Mouse (Mus musculus) MEL (cell line): ENCODE data around the gene Hoxb8. TPM values are rescaled to one million over a fixed set of nuclear protein-coding genes. Genes with fewer than 3 reads are reported as not detected.

Experiments used
- DNase-seq: peaks from one replicate; pipeline ENCODE4 v3.0.0; 2011; ENCODE audit warnings: low read depth, low spot score
- H3K27ac ChIP-seq: 2 replicates; pipeline ENCODE4 v1.5.1; 2012; ENCODE audit warnings: low read depth, mild to moderate bottlenecking, control low read depth, low read length, moderate library complexity; ENCODE audit not compliant: control insufficient read depth
- H3K27me3 ChIP-seq, 2 experiments: fragments of 150-350 bp in 1 of 2; sonication (generic) in 1 of 2; 2 replicates each; pipeline ENCODE4 v1.6.1; 2012; ENCODE audit warnings: low read length in 2 of 2, mild to moderate bottlenecking in 2 of 2, improper control_type of control experiment in 1 of 2, moderate library complexity in 1 of 2; ENCODE audit not compliant: insufficient read depth in 2 of 2, control insufficient read depth in 1 of 2
- H3K36me3 ChIP-seq, 2 experiments: 2 replicates each; pipeline ENCODE4 v1.6.1; 2012 to 2014; ENCODE audit warnings: low read length in 2 of 2, improper control_type of control experiment in 1 of 2, inconsistent platforms in 1 of 2, mild to moderate bottlenecking in 1 of 2; ENCODE audit not compliant: insufficient read depth in 2 of 2, control insufficient read depth in 1 of 2
- H3K4me1 ChIP-seq, 2 experiments: fragments of 150-350 bp in 1 of 2; sonication (generic) in 1 of 2; 2 replicates each; pipeline ENCODE4 v1.6.1; 2012; ENCODE audit warnings: low read length in 2 of 2, improper control_type of control experiment in 1 of 2, mild to moderate bottlenecking in 1 of 2; ENCODE audit not compliant: insufficient read depth in 2 of 2, control insufficient read depth in 1 of 2
- H3K4me3 ChIP-seq, 2 experiments: fragments of 150-350 bp in 1 of 2; sonication (generic) in 1 of 2; 2 replicates each; pipeline ENCODE4 v1.5.1; 2012; ENCODE audit warnings: low read depth in 2 of 2, low read length in 2 of 2, mild to moderate bottlenecking in 2 of 2, moderate library complexity in 2 of 2, control low read depth in 1 of 2, improper control_type of control experiment in 1 of 2; ENCODE audit not compliant: control insufficient read depth in 1 of 2, insufficient read depth in 1 of 2
- H3K79me2 ChIP-seq: 2 replicates; pipeline ENCODE4 v1.6.1; 2012; ENCODE audit warnings: mild to moderate bottlenecking, low read length, moderate library complexity; ENCODE audit not compliant: control insufficient read depth, poor library complexity, insufficient read depth
- H3K9ac ChIP-seq: 2 replicates; pipeline ENCODE4 v1.6.1; 2012; ENCODE audit warnings: low read depth, mild to moderate bottlenecking, control low read depth, low read length, moderate library complexity; ENCODE audit not compliant: control insufficient read depth, poor library complexity, severe bottlenecking
- H3K9me3 ChIP-seq: fragments of 150-350 bp; sonication (generic); replicated peaks from 2 replicates; pipeline ENCODE4 v1.6.1; 2012; ENCODE audit warnings: mild to moderate bottlenecking, low read length, improper control_type of control experiment, moderate library complexity; ENCODE audit not compliant: insufficient read depth
- BHLHE40 ChIP-seq: IDR thresholded peaks from 2 replicates; pipeline ENCODE4 v1.6.1; 2012; ENCODE audit warnings: low read depth, mild to moderate bottlenecking, inconsistent platforms, low read length, improper control_type of control experiment, borderline replicate concordance
- CHD1 ChIP-seq: IDR thresholded peaks from 2 replicates; pipeline ENCODE4 v1.6.1; 2012; ENCODE audit warnings: low read depth, mild to moderate bottlenecking, inconsistent platforms, low read length, improper control_type of control experiment
- CTCF ChIP-seq, 3 experiments: IDR thresholded peaks in 2 of 3; conservative IDR thresholded peaks in 1 of 3; 2 replicates each; pipeline ENCODE4 v1.5.1; 2011 to 2012; ENCODE audit warnings: low read length in 3 of 3, low read depth in 2 of 3, mild to moderate bottlenecking in 2 of 3, improper control_type of control experiment in 1 of 3, inconsistent platforms in 1 of 3, mixed read lengths in 1 of 3, moderate library complexity in 1 of 3; ENCODE audit not compliant: control insufficient read depth in 1 of 3, insufficient read depth in 1 of 3, poor library complexity in 1 of 3, severe bottlenecking in 1 of 3
- E2F4 ChIP-seq: IDR thresholded peaks from 2 replicates; pipeline ENCODE4 v1.6.1; 2011; ENCODE audit warnings: low read depth, low read length, improper control_type of control experiment, borderline replicate concordance
- ETS1 ChIP-seq: IDR thresholded peaks from 2 replicates; pipeline ENCODE4 v1.6.1; 2012; ENCODE audit warnings: low read depth, mild to moderate bottlenecking, inconsistent platforms, low read length, improper control_type of control experiment, moderate library complexity
- MAFK ChIP-seq: IDR thresholded peaks from 2 replicates; pipeline ENCODE4 v1.6.1; 2011; ENCODE audit warnings: low read depth, mild to moderate bottlenecking, low read length, improper control_type of control experiment, borderline replicate concordance
- MEF2A ChIP-seq: IDR thresholded peaks from 2 replicates; pipeline ENCODE4 v1.6.1; 2014; ENCODE audit warnings: low read depth, mild to moderate bottlenecking, inconsistent platforms, low read length, improper control_type of control experiment; ENCODE audit not compliant: poor library complexity, insufficient replicate concordance, severe bottlenecking; ENCODE audit errors: extremely low read depth
- MYC ChIP-seq: IDR thresholded peaks from 2 replicates; pipeline ENCODE4 v1.6.1; 2011; ENCODE audit warnings: low read depth, mild to moderate bottlenecking, low read length, improper control_type of control experiment, moderate library complexity
- NELFE ChIP-seq: IDR thresholded peaks from 2 replicates; pipeline ENCODE4 v1.6.1; 2011; ENCODE audit warnings: low read depth, low read length, improper control_type of control experiment
- NRF1 ChIP-seq: IDR thresholded peaks from 2 replicates; pipeline ENCODE4 v1.6.1; 2014; ENCODE audit warnings: low read depth, mild to moderate bottlenecking, inconsistent platforms, low read length, improper control_type of control experiment, moderate library complexity; ENCODE audit not compliant: poor library complexity, insufficient read depth, severe bottlenecking
- POLR2A ChIP-seq, 2 experiments: IDR thresholded peaks; 2 replicates each; pipeline ENCODE4 v1.6.1; 2011 to 2012; ENCODE audit warnings: low read length in 2 of 2, mild to moderate bottlenecking in 2 of 2, control low read depth in 1 of 2, improper control_type of control experiment in 1 of 2, low read depth in 1 of 2, moderate library complexity in 1 of 2; ENCODE audit not compliant: control insufficient read depth in 1 of 2, insufficient read depth in 1 of 2, poor library complexity in 1 of 2
- POLR2AphosphoS5 ChIP-seq: IDR thresholded peaks from 2 replicates; pipeline ENCODE4 v1.6.1; 2012; ENCODE audit warnings: low read depth, borderline replicate concordance, mild to moderate bottlenecking, inconsistent platforms, low read length, moderate library complexity, mixed read lengths
- RAD21 ChIP-seq: IDR thresholded peaks from 2 replicates; pipeline ENCODE4 v1.6.1; 2011; ENCODE audit warnings: mild to moderate bottlenecking, low read depth, low read length, improper control_type of control experiment
- TAL1 ChIP-seq: IDR thresholded peaks from 2 replicates; pipeline ENCODE4 v1.6.1; 2012; ENCODE audit warnings: mild to moderate bottlenecking, inconsistent platforms, low read length, moderate library complexity, mixed read lengths
- ZC3H11A ChIP-seq: IDR thresholded peaks from 2 replicates; pipeline ENCODE4 v1.6.1; 2012; ENCODE audit warnings: low read depth, mild to moderate bottlenecking, inconsistent platforms, low read length, improper control_type of control experiment
- ZMIZ1 ChIP-seq: IDR thresholded peaks from 2 replicates; pipeline ENCODE4 v1.6.1; 2012; ENCODE audit warnings: low read depth, mild to moderate bottlenecking, inconsistent platforms, low read length, improper control_type of control experiment, moderate library complexity
- ZNF384 ChIP-seq: IDR thresholded peaks from 2 replicates; pipeline ENCODE4 v1.6.1; 2012; ENCODE audit warnings: low read depth, mild to moderate bottlenecking, inconsistent platforms, low read length, improper control_type of control experiment
- polyA plus RNA-seq, 2 experiments: library from polyadenylated mRNA; stranded (reverse) in 1 of 2; unstranded in 1 of 2; fragments of >175 nt in 1 of 2; fragments of >200 nt in 1 of 2; gene quantifications; 2 replicates each; pipeline versions ENCODE4 v1.2.1 to v1.2.4; 2012; ENCODE audit warnings: low replicate concordance in 2 of 2, low read depth in 1 of 2; ENCODE audit not compliant: insufficient read length in 2 of 2, insufficient read depth in 1 of 2, missing spikeins in 1 of 2
- total RNA-seq: library from RNA; depleted of rRNA; stranded (reverse); fragments of 300-350 nt; gene quantifications from 2 replicates; pipeline ENCODE4 v1.2.3, GENCODE M21; 2012

Gene Hoxb8
- total and polyA plus RNA-seq, 3 experiments = not detected

DNA sequence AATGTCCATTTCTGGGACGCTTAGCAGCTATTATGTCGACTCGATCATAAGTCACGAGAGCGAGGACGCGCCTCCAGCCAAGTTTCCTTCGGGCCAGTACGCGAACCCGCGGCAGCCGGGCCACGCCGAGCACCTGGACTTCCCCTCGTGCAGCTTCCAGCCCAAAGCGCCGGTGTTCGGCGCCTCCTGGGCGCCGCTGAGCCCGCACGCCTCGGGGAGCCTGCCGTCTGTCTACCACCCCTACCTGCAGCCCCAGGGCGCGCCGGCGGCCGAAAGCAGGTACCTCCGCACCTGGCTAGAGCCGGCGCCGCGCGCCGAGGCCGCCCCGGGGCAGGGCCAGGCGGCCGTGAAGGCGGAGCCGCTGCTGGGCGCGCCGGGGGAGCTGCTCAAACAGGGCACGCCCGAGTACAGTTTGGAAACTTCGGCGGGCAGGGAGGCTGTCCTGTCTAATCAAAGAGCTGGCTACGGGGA lies 10.1 kb upstream of the Hoxb8 start:
- Histone ChIP-seq H3K9ac (no peak overlapping the region), H3K36me3 (no peaks in the 10 kb centered on the region), H3K4me3 (no peak overlapping the region)

GRCm38 (mm10) chr11:96272024-96272921 lies 9.4 kb upstream of the Hoxb8 start:
- Histone ChIP-seq H3K4me3 (no peak overlapping the region), H3K36me3 (no peaks in the 10 kb centered on the region), H3K79me2 (no peaks in the 10 kb centered on the region), H3K9ac (no peak overlapping the region), H3K4me1 (no peaks in the 10 kb centered on the region), H3K27ac (no peak overlapping the region), H3K9me3 (no peaks in the 10 kb centered on the region), H3K27me3 (peaks cover 7 to 13% of the 10 kb centered on the region in 2 experiments)
- DNase-seq = no peak
- TF ChIP-seq NRF1 = no peak
- TF ChIP-seq MAFK = no peak
- no peak for TF ChIP-seq MEF2A

More for the DNA sequence above, 10.1 kb upstream of the Hoxb8 start:
- no peak overlapping the region for H3K27ac ChIP-seq
- TF ChIP-seq MYC (no peak), NELFE (no peak), ZNF384 (no peak), CHD1 (no peak), RAD21 (no peak), ZMIZ1 (no peak), POLR2AphosphoS5 (no peak), POLR2A (IDR thresholded peaks at IDR 0.05; ENCODE audit: control insufficient read depth in 1 of 2, insufficient read depth in 1 of 2, low read depth in 1 of 2, low read length in 2 of 2, poor library complexity in 1 of 2) (no peak), MAFK (no peak), CTCF (IDR thresholded peaks at IDR 0.05 in 2 of 3, conservative IDR thresholded peaks at IDR 0.05 in 1 of 3; ENCODE audit: control insufficient read depth in 1 of 3, insufficient read depth in 1 of 3, low read depth in 2 of 3, low read length in 3 of 3, poor library complexity in 1 of 3, severe bottlenecking in 1 of 3) (no peak), E2F4 (no peak), ZC3H11A (no peak), TAL1 (no peak), BHLHE40 (no peak), ETS1 (no peak)
- TF ChIP-seq, all 39 proteins: peak for 0
- H3K9me3 ChIP-seq = no peaks in the 10 kb centered on the region
- peaks cover 10 to 13% of the 10 kb centered on the region in 2 experiments for H3K27me3 ChIP-seq
- no peak for DNase-seq
- no peaks in the 10 kb centered on the region for H3K4me1 ChIP-seq
- H3K79me2 ChIP-seq = no peaks in the 10 kb centered on the region
